Mouse (Mus musculus) liver, embryonic 15.5 days (tissue): ENCODE results near the gene Cox8b. TPM values are rescaled to one million over a fixed set of nuclear protein-coding genes. Genes with fewer than 3 reads are reported as not detected.

Experiments used
- ATAC-seq: fragments of 200-750 bp; cut with Nextera tagmentation; 2 replicates; pipeline ENCODE4 v1.8.0; 2017; ENCODE audit warnings: moderate number of reproducible peaks, mild to moderate bottlenecking, moderate library complexity; ENCODE audit not compliant: insufficient read depth
- H3K27ac ChIP-seq: fragments of 300-500 bp; sonication (generic); replicated peaks from 2 replicates; pipeline ENCODE4 v1.5.1; 2015; ENCODE audit warnings: mild to moderate bottlenecking, inconsistent platforms
- H3K27me3 ChIP-seq: fragments of 300-500 bp; sonication (generic); 2 replicates; pipeline ENCODE4 v1.6.1; 2015; ENCODE audit warnings: mild to moderate bottlenecking, inconsistent platforms
- H3K36me3 ChIP-seq: fragments of 300-500 bp; sonication (generic); replicated peaks from 2 replicates; pipeline ENCODE4 v1.6.1; 2015; ENCODE audit warnings: moderate library complexity, mild to moderate bottlenecking, inconsistent platforms
- H3K4me1 ChIP-seq: fragments of 300-500 bp; sonication (generic); replicated peaks from 2 replicates; pipeline ENCODE4 v1.6.1; 2015; ENCODE audit warnings: inconsistent platforms
- H3K4me2 ChIP-seq: fragments of 300-500 bp; sonication (generic); 2 replicates; pipeline ENCODE4 v1.6.1; 2015; ENCODE audit warnings: moderate library complexity, mild to moderate bottlenecking, inconsistent platforms
- H3K4me3 ChIP-seq: fragments of 300-500 bp; sonication (generic); replicated peaks from 2 replicates; pipeline ENCODE4 v1.5.1; 2015; ENCODE audit warnings: mild to moderate bottlenecking, inconsistent platforms
- H3K9ac ChIP-seq: fragments of 300-500 bp; sonication (generic); 2 replicates; pipeline ENCODE4 v1.6.1; 2015; ENCODE audit warnings: moderate library complexity, mild to moderate bottlenecking, inconsistent platforms
- H3K9me3 ChIP-seq: fragments of 300-500 bp; sonication (generic); replicated peaks from 2 replicates; pipeline ENCODE4 v1.6.1; 2016; ENCODE audit warnings: inconsistent platforms
- WGBS: fragments of 180-500 bp; shearing (Covaris S2); methylation state at CpG from one replicate; pipeline ENCODE4 v1.1.7; 2015; ENCODE audit warnings: mixed read lengths; ENCODE audit not compliant: insufficient replicate concordance; 5-methylcytosine and 5-hydroxymethylcytosine counted together
- polyA plus RNA-seq: library from polyadenylated mRNA; unstranded; fragments of >200 nt; fragmentation: Nextera tagmentation; extraction: Ambion mirVana; gene quantifications from 2 replicates; pipeline ENCODE4 v1.2.1, GENCODE M21; 2015

Gene Cox8b
- polyA plus RNA-seq, 1 experiment from 2014 or later, result 3.6 TPM

- 65% methylated on average over 5 of the region's 5 CpGs for WGBS
- Histone ChIP-seq H3K4me1 (peaks cover 19% of the 10 kb centered on the region), H3K9me3 (no peaks in the 10 kb centered on the region), H3K4me3 (no peak overlapping the region), H3K27ac (peak overlapping the region; percentile 68), H3K36me3 (no peaks in the 10 kb centered on the region), H3K27me3 (no peaks in the 10 kb centered on the region; the same call in 1 of the 2 replicates), H3K9ac (no peak overlapping the region), H3K4me2 (no peak overlapping the region; the same call in 1 of the 2 replicates)
- ATAC-seq, result peak; percentile 46; the same call in 1 of the 2 replicates
These were observed 12.7 kb upstream of the Cox8b start for GRCm38 (mm10) chr7:140912846-140913482.

DNA sequence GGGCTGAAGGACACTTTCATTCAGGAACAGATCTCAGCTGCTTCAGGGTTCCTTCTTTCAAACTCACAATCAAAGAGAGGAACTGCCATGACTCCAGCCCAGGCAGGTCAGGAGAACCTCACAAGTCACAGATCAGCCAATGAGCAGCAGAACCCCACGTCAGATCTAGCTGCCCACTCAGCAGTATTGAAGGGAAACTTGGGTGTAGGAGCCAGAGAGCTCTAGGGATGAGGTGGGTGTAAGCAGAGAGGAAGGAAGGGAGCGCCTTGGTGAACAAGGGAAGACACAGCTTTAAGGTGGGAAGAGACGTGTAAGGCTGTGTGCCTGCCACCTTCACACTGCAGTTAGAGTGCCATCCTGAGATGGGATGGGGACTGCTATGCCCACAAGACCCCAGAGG lies 12.0 kb upstream of the Cox8b start:
- peaks cover 19% of the 10 kb centered on the region for H3K4me1 ChIP-seq
- no peaks in the 10 kb centered on the region; the same call in 1 of the 2 replicates for H3K27me3 ChIP-seq
- no peaks in the 10 kb centered on the region for H3K36me3 ChIP-seq
- H3K9me3 ChIP-seq, result no peaks in the 10 kb centered on the region
- 35% methylated on average over 3 of the region's 3 CpGs for WGBS
- no peak overlapping the region for H3K4me3 ChIP-seq
- H3K27ac ChIP-seq, result peak overlapping the region; percentile 68
- H3K9ac ChIP-seq, result no peak overlapping the region
- H3K4me2 ChIP-seq, result no peak overlapping the region
- ATAC-seq, result no peak

GRCm38 (mm10) chr7:140908634-140909107 lies 8.4 kb upstream of the Cox8b start:
- WGBS, result 2% methylated on average over 19 of the region's 19 CpGs
- Histone ChIP-seq H3K27ac (peak overlapping the region; percentile 63), H3K9me3 (no peaks in the 10 kb centered on the region), H3K27me3 (no peaks in the 10 kb centered on the region; the same call in none of the 2 replicates), H3K4me2 (peak overlapping the region; percentile 61), H3K36me3 (no peaks in the 10 kb centered on the region), H3K9ac (0 out of 2 replicates have a peak overlapping the region, but pooled peaks have one; percentile 2), H3K4me1 (peaks cover 20% of the 10 kb centered on the region), H3K4me3 (peak overlapping the region; percentile 37)
- peak; percentile 51 for ATAC-seq

DNA sequence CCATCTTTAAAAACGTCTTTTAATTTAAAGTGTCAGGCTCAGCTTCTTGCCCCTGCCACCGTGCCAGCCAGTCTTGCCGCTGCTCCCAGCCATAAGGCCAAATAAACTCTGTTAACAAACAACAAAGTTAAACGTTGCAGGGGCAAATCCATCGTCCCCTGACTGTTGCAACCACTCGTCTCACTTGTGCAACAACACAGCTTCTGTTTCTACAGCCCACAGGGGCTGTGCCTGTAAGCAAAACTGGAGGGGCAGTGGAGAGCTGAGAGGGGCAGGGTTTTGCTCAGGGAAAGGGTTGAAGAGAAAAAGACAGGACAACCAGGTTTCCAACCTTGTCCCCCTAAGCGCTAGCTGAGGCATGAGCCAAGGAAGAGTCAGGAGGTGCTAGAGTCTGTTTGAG lies 7.9 kb upstream of the Cox8b start:
- Histone ChIP-seq H3K27me3 (no peaks in the 10 kb centered on the region; the same call in none of the 2 replicates), H3K4me3 (no peak overlapping the region), H3K27ac (peak overlapping the region; percentile 63), H3K4me2 (peak overlapping the region; percentile 61; the same call in 1 of the 2 replicates), H3K4me1 (peaks cover 23% of the 10 kb centered on the region), H3K9me3 (no peaks in the 10 kb centered on the region), H3K36me3 (no peaks in the 10 kb centered on the region), H3K9ac (no peak overlapping the region)
- peak; percentile 49 for ATAC-seq
- WGBS, result 41% methylated on average over 7 of the region's 7 CpGs

DNA sequence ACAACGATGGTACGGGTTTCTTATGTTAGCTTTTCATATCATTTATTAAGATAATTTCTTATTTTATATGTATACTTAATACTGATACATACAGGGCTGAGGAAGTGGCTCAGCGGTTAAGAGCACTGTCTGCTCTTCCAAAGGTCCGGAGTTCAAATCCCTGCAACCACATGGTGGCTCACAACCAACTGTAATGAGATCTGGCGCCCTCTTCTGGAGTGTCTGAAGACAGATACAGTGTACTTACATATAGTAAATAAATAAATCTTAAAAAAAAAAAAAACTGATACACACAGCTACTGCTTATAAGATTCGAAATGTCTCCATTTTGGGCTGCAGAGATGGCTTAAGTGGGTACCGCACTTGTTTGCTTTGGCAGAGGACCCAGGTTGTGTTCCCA lies 7.5 kb upstream of the Cox8b start:
- no peak for ATAC-seq
- H3K36me3 ChIP-seq, result no peaks in the 10 kb centered on the region
- no peak overlapping the region for H3K9ac ChIP-seq
- no peaks in the 10 kb centered on the region for H3K9me3 ChIP-seq
- H3K27ac ChIP-seq, result peak overlapping the region; percentile 39
- peaks cover 26% of the 10 kb centered on the region for H3K4me1 ChIP-seq
- H3K27me3 ChIP-seq, result no peaks in the 10 kb centered on the region; the same call in none of the 2 replicates
- H3K4me2 ChIP-seq, result peak overlapping the region; percentile 61; the same call in 1 of the 2 replicates
- WGBS, result 65% methylated on average over 7 of the region's 7 CpGs
- H3K4me3 ChIP-seq, result no peak overlapping the region

DNA sequence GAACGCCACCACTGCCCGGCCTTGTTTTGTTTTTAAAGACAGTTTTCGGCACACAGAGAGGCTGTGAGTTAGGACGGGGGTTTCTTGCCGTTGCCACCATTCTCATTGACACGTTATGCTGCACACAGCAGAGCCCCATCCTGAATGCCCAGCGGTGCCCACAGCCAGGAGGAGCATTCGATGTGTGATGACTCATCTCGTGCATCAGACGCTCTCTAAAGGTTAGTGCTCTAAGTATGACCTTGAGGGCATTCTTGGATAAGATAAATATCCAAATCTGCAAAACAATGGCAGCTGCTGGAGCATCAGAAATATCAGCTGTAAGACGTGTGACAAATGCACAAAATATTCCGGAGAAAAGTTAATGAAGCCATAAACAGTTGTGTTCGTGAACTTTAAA lies 6.9 kb upstream of the Cox8b start:
- peak overlapping the region; percentile 64; the same call in 1 of the 2 replicates for H3K27ac ChIP-seq
- WGBS, result 70% methylated on average over 13 of the region's 13 CpGs
- peak overlapping the region; percentile 44 for H3K4me2 ChIP-seq
- no peak overlapping the region for H3K9ac ChIP-seq
- no peak for ATAC-seq
- no peaks in the 10 kb centered on the region for H3K36me3 ChIP-seq
- no peaks in the 10 kb centered on the region; the same call in none of the 2 replicates for H3K27me3 ChIP-seq
- peak overlapping the region; percentile 40 for H3K4me3 ChIP-seq
- peaks cover 21% of the 10 kb centered on the region for H3K4me1 ChIP-seq
- no peaks in the 10 kb centered on the region for H3K9me3 ChIP-seq

DNA sequence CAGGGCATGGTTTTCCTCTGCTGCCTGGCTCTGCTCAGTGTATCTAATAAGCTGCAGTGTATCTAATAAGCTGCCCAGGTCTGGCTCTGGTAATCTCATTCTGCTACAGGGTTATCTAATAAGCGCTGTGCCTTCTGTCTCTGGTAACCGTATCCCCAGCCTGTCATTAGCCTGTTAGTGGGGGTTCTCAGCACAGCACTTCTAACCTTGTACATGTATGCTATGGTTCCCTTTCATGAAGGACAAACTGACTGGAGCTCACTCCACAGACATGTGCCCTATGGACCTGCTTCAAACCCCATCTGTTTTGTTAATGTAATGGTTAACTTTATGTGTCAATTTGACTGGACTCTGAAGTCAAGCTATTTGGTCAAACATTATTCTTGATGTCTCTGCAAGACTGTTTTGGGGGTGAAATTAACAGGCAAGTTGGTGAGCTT lies 5.4 kb upstream of the Cox8b start:
- WGBS, result 30% methylated on average over 2 of the region's 2 CpGs
- Histone ChIP-seq H3K27ac (peak overlapping the region; percentile 64), H3K4me1 (peaks cover 21% of the 10 kb centered on the region), H3K4me3 (peak overlapping the region; percentile 40), H3K9me3 (no peaks in the 10 kb centered on the region), H3K4me2 (peak overlapping the region; percentile 44; the same call in 1 of the 2 replicates), H3K9ac (no peak overlapping the region), H3K27me3 (no peaks in the 10 kb centered on the region; the same call in none of the 2 replicates), H3K36me3 (no peaks in the 10 kb centered on the region)
- peak; percentile 45; the same call in 1 of the 2 replicates for ATAC-seq

DNA sequence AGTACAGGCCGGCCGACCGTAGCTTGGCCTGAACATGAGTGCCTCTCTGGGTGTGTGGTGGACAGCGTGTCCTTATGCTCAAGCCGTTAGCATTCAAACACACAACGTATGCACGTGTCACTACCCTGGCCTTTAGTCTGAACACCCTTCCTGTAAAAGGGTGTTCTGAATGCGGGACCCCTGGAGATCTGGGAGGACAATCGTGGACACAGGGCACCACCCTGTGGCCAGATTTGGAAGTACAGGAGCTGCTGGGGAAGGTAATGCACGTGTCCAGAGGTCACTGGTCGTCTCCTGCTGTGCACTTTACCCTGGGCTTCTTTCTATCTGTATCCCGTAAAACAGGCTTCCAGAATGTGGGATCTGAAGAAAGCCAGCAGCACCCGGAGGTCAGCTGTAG lies 3.0 kb upstream of the Cox8b start:
- 0 out of 2 replicates have a peak, but pooled peaks have one; percentile 14 for ATAC-seq
- Histone ChIP-seq H3K4me2 (no peak overlapping the region), H3K27ac (0 out of 2 replicates have a peak overlapping the region, but pooled peaks have one; percentile 6), H3K4me1 (peaks cover 9% of the 10 kb centered on the region; the same call in 1 of the 2 replicates), H3K9me3 (no peaks in the 10 kb centered on the region), H3K9ac (no peak overlapping the region), H3K27me3 (no peaks in the 10 kb centered on the region; the same call in 1 of the 2 replicates), H3K4me3 (no peak overlapping the region), H3K36me3 (peaks cover 11% of the 10 kb centered on the region)
- 24% methylated on average over 13 of the region's 13 CpGs for WGBS

DNA sequence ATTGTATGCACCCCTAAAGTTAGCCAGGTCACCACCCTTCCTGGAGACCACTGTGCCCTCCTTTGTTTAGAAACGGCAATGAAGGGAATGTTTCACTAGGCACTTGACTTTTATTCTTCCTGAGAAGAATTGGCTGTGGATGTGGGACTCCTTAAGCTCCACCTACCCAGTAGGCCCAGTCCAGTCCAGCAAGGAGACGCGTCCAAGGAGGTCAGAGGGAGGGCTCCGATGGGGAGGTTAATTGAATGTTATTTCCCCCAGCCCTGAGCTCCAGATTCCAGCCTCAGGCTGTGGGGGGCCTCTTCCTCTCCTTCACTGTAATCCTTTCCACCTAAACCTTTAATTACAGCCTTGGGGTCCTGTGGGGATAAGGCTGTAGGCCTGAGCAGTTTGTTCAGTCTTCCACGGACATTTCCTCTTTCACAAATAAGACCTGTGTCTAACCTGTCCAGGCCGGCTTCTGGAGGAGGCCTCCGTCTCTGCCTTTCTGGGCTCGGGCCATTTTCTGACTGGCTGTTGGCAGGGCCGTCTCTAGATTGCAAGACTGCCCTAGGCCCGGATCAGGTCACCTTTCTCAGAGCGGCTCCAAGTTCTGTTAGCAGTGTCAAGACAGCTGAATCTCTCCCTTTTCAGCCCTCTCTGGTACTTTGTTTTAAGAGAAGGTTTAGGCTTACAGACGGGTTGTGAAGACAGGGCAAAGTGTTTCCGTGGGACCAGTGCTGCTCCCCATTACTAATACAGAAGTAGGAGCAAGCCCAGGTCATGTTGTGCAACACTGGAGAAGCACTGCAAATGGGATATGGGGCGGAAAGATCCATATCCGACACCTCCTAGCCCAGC lies 2.0 kb upstream of the Cox8b start:
- Histone ChIP-seq H3K9ac (no peak overlapping the region), H3K36me3 (peaks cover 20% of the 10 kb centered on the region), H3K9me3 (no peaks in the 10 kb centered on the region), H3K4me3 (no peak overlapping the region), H3K27me3 (no peaks in the 10 kb centered on the region; the same call in 1 of the 2 replicates), H3K27ac (no peak overlapping the region), H3K4me2 (no peak overlapping the region), H3K4me1 (0 out of 2 replicates have a peak, but pooled peaks cover 8% of the 10 kb centered on the region)
- ATAC-seq, result no peak
- 73% methylated on average over 15 of the region's 15 CpGs for WGBS

DNA sequence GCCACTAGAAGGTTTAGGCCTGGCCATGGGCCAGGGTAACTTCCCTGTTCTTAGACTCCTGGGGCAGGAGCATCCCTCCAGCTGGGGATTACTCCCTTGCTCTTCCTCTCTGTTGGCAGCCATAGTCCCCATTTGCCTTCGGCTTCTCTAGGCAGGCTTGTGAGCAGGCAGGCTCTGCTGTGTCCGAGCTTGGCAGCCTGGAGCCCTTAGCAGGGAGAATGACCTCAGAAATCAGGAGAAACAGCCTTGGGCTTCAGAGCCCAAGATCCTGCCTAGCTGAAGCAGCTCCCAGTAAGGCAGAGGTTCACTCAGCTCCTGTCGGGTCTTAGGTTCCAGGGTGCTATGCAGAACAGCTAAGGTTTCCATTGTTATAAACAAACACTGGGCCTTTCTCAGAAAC lies 1.1 kb downstream of the Cox8b start:
- Histone ChIP-seq H3K27me3 (no peaks in the 10 kb centered on the region; the same call in 1 of the 2 replicates), H3K4me3 (no peak overlapping the region), H3K4me2 (no peak overlapping the region), H3K4me1 (0 out of 2 replicates have a peak, but pooled peaks cover 8% of the 10 kb centered on the region), H3K9ac (no peak overlapping the region), H3K36me3 (peaks cover 43% of the 10 kb centered on the region), H3K9me3 (no peaks in the 10 kb centered on the region), H3K27ac (no peak overlapping the region)
- WGBS, result 65% methylated on average over 3 of the region's 3 CpGs
- no peak for ATAC-seq
